Mouse (Mus musculus): ENCODE data around the gene AW549877. TPM values are rescaled to one million over a fixed set of nuclear protein-coding genes. Genes with fewer than 3 reads are reported as not detected.

Gene AW549877
- polyA plus RNA-seq, 1 experiment from 2014 or later, result 42.2 TPM

Other genes starting within 250 kb of the AW549877 start
- gene Fbxo4, start 16.2 kb downstream of the AW549877 start, polyA plus RNA-seq (2015; fragmentation: Nextera tagmentation; extraction: Ambion mirVana), result 8.3 and 9.0 TPM in 2 replicates
- 232 and 240 TPM in 2 replicates for gene Oxct1, start 30.6 kb upstream of the AW549877 start, polyA plus RNA-seq (2015; fragmentation: Nextera tagmentation; extraction: Ambion mirVana)